Mouse (Mus musculus): ENCODE results near the gene Tomm6.

DNA sequence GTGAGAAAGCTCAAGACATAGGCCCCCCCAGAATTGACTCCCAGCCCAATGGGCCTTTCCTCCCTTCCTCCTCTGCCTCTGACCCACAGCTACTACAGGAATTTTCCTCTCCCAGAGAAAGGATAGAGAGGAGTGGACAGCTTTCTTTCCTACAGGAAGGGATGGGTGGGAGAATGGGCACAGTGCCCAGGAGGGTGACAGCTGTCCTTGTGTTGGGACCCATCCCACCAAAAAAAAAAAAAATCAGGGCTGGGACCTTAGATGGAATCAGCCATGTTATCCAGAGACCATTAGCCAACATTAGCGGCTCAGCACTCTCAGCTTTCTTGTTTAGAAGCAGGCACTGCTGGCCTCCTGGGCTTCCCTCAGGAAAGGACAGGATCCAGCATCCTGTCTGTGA lies 18.0 kb upstream of the Tomm6 start:
- TF ChIP-seq CTCF (IDR thresholded peaks at IDR 0.05; ENCODE audit: extremely low read depth, insufficient read depth, low read length): no peak
- TF ChIP-seq POLR2A (IDR thresholded peaks at IDR 0.05; ENCODE audit: extremely low read depth, insufficient read depth, low read length): no peak
